Mouse (Mus musculus) G1E (cell line): ENCODE measurements at regions not wholly inside any gene's neighbourhood (a gene's known extent, or its start where the extent isn't known, plus 50 kb on each side); places are given as distances from the start of the nearest gene placed in this dataset.

Experiments used
- CTCF ChIP-seq: IDR thresholded peaks from 2 replicates; pipeline ENCODE4 v1.5.1; 2012; ENCODE audit warnings: low read depth, low read length, inconsistent platforms, mixed read lengths
- GATA1 ChIP-seq: IDR thresholded peaks from 2 replicates; pipeline ENCODE4 v1.6.1; 2012; ENCODE audit warnings: borderline replicate concordance, low read length, inconsistent platforms, mixed read lengths
- POLR2AphosphoS5 ChIP-seq: IDR thresholded peaks from 2 replicates; pipeline ENCODE4 v1.6.1; 2012; ENCODE audit warnings: low read depth, low read length, inconsistent platforms; ENCODE audit not compliant: insufficient replicate concordance

GRCm38 (mm10) chr19:60110278-60110677, 116.2 kb downstream of the Fam204a start:
- TF ChIP-seq GATA1 (no peak), CTCF (no peak), POLR2AphosphoS5 (no peak)
